Mouse (Mus musculus) cerebellum, adult (tissue): Measurements from ENCODE around the gene Hk1.

Experiments used
- ATAC-seq: cut with Nextera tagmentation; 2 replicates; pipeline ENCODE4 v1.9.2; 2017; ENCODE audit warnings: mild to moderate bottlenecking, moderate library complexity, mixed read lengths; ENCODE audit not compliant: insufficient number of reproducible peaks, low FRiP score, low TSS enrichment

The Hk1 gene

DNA sequence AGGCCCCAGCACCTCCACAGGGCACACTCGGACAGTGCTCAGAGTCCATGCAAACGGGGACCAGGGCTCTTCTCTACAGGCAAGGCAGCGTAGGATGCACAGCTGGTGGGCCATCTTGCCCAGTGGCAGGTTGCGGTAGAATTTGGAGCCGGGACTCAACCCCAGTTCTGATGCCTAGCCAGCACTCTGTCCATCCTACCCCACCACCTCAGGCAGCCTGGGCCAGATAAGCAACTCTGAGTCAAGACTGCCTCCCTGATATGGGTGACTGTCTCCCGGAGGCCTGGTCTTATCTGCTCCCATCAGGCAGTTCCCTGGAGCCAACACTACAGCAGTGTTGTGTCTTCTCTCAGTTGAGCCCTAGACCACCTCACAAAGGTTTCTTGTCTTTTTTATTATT lies 37.2 kb downstream of the Hk1 start:
- no peak for ATAC-seq

DNA sequence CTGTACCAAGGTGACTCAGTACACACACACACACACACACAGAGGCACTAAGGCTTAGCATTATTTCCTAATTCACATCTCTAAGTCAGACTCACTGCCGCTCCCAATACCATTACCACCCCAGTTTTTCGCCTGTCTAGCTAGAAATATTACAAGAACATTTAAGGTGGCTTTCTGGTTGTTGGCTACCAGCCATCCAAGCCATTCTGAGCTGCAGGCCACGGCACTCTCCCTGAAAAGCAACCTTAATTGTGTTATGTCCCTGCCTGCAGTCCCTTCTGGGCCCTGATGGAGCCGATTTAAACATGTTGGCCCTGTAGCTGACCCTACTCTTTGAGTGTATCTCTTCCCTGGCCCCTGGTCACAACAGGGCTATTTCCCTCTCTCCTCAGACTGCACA lies 37.8 kb downstream of the Hk1 start:
- no peak for ATAC-seq

DNA sequence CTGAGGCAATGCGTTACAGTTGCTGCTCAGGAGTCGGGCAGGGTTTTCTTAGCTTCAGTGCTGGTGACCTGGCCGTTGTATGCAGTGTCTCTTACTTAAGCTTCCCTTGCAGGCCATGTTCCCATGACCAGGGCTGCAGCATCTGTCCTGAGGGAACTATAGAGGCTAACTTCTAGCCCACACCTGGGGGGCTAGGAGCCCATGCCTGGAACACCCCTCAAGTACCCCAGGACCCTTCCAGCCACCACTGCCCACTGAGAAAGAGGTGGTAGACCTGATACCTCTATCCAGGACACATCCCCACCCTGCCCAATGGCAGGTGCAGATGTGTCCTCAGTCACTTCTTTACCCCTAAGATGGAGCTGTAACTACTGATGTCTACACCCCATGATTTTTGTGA lies 38.7 kb downstream of the Hk1 start:
- ATAC-seq: no peak

DNA sequence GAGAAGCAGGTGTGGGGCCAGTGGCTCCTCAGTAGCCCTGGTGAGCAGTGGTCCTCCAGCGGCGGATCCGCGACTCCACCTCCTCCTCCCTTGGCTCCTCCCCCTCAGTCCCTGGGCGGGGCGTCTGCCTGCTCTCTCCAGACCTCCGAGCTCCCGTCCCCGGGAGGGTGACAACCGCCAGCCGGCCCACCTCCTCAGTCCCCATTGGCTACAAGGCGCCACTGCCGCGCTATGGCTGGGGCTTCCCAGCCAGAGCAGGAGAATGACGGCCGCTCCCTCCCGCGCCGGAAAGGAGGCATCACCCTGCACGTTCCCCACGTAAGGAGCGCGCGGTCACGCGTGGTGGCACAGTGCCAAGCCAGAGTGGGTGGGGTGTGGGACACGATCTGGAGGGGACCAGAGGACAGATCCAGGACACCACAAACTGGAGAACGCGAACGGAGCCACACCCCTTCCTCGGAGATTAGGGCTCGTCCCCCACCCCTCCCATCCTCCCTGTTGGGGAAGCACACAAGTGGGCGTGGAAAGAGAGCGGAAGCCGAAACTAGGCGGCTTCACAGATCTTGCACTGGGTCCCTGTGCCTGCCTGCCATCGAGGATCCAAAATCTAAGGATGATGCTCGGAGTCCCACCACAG lies 39.5 kb downstream of the Hk1 start:
- peak; percentile 93 for ATAC-seq

DNA sequence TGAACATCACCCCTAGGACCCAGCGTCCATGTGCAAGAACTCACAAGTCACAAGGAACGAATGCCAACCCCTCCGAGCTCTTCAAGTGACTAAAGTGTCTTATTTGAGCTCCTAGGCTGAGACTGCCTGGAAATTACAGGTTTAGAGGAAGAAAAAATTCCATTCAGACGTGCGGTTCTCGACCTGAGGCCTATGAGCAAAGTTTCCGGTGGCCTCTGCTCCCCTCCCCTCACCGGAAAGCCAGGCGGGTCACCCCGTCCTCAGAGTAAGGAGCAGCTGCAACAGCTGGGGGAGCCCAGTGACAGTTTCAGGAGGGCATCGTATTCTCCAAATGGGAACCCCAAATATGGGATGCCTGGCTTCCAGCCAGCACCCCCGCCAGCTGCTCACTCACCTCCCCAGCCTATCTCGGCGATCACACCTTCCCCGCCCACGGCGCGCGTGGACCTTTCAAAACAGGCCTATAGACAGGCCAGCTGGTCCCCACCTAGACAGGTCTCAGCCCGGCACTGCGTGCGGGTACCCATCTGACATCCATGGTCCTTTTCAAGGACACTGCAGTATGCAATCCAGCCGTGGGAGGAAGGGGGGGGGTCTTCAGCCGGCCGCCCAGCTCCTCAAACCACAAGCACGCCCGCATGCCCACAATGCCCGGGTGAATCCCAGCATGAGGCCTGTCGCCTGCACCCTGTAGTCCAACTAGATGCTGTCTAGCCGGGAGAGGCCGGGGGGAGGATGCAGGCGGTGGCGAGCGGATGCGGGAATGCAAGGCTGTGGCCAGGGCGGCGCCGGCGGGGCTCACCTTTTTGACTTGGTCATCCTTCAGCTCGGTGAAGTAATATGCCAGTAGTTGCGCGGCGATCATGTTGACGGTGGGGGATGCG lies 40.3 kb downstream of the Hk1 start:
- peak; percentile 37; the same call in 1 of the 2 replicates for ATAC-seq

DNA sequence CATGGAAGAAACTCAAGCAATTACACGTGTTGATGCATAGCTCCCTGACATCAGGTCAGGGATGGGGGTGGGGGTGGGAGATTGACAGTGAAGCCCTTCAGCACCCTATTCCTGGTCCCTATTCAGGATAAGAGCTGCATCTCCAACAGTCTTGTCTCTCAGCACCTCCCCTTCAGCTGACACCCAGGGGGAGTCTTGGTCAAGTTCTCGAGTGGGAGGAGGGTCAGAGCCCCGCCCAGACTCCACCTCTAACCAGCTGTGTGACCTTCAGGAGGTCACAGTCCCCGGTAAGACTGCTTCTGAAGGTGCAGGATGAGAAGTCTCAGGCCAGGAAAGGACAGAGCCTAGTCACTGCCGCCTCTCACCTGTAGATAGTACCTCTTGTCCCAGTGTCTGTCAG lies 41.1 kb downstream of the Hk1 start:
- no peak for ATAC-seq

DNA sequence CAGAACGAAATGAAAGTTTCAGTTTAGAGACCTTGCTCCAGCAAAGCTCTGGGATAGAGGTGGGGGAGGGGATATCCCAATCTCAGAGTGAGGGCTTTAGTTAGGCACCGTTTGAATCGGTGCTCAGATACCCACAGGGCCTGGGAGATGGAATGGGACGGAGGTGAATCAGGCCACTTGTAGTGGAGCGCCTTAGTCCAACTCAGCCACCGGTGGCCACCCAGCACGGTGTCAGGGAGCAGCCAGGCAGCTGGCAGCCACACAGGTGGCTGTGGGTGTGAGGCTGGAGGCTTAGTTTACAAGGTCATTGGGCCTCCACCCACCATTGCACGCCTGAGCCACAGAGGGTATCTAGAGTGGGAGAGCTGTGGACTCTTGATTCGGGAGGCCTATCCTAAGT lies 41.5 kb downstream of the Hk1 start:
- no peak for ATAC-seq

DNA sequence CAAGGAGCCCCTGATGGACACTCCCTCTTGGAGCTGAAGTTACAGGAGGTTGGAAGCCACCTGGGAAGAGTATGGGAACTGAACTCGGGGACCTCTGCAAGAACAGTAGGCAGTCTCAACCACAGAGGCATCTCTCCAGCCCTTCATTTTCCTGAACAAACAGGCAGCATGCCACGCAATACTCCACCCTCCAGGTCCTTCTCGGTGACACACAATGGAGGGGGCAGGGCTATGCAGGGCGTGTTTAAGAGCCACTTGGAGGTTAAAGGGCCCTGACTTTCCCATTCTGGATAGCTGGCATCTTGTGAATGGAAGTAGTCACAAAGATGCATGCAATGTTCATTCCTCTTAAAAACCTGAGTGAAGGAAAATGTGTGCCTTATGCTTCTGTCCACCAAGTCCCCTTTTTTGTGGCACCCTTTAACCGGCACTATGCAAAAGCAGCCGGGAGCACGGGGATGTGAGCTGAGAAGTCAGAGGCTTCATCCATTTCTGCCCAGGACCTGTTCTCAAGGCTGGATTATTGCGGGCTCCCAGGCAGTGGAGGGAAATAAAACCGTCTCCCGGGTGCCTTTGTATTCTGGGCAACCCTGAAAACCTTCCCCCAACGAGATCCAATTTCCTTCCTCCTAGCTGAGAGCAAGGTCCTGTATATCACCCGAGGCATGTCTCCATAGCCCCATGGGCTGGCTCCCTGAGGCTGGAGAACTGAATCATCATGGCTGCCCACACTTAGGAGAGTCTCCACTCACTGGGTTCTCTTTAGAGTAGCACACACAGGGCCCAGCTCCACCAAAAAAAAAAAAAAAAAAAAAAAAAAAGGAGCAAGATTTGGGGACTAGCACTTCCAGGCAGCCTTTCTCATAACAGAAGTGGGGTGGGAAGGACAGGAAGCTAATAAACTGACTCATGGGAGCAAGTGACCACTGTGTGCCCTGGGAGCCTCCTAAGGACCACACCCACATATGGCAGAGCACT lies 42.8 kb downstream of the Hk1 start:
- ATAC-seq: no peak

DNA sequence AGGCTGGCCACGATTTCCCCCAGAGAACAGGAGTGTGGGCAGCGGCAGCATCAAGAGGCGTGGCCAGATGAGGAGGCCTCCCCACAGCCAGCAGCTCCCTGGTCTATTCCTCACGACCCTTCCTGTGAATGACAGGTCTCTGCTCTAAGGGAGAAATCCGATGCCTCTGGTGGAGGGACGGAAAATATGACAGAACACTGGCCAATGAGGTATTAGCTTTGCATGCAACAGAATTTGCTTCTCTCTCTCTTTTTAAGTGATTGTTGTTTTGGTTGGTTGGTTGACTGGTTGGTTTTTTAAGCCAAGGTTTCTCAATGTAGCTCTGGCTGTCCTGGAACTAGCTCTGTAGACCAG lies 44.3 kb downstream of the Hk1 start:
- no peak for ATAC-seq

DNA sequence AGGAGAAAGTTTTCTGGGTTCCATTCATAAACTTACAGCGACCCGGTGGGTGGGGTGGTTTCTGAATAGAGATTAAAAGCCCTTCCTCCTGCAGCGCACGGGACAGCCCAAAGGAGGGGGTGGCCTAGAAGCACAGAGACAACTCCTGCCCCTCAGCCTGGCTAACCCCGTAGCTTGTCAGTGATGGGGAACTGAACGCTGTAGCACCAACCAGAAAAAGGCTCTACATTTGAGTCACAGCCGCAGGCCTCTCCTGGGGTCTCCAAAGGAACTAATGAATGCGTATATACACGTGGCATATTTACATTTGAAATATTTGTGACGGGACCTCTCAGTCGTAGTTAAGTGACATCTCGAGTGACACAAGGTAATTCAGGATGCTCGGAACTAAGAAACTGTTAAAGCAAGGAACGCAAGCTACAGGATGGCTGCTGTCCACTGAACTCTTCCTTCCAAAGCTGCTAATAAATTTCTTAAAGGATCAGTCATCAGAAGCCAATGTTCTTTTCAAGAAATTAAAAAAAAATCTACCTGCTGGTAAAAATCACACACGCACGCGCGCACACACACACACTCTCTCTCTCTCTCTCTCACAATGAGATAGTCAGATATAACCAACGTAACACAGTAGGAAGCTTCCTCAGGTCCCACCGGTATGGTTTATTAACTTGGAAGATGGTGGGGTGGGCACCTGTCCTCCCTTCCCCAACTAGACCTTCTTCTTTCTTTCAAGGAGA lies 44.9 kb downstream of the Hk1 start:
- no peak for ATAC-seq

DNA sequence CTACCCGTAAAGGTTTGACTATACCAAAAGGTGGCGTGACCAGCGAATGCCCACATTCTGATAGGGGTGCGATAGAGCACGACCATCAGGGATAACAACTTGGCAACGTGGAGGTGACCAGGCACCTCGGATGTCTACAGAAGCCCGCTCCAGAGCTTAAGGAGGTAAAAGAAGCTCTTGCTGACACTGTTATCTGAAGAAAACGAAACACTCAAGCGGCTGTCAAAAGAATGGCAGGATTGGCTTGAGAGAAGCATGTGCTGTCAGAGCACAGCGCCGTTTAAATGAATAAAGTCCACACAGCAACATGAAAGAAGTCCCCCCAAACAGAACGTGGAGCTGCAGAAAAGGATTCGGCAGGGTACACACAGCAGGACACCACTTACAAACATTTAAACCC lies 46.4 kb downstream of the Hk1 start:
- ATAC-seq: no peak

DNA sequence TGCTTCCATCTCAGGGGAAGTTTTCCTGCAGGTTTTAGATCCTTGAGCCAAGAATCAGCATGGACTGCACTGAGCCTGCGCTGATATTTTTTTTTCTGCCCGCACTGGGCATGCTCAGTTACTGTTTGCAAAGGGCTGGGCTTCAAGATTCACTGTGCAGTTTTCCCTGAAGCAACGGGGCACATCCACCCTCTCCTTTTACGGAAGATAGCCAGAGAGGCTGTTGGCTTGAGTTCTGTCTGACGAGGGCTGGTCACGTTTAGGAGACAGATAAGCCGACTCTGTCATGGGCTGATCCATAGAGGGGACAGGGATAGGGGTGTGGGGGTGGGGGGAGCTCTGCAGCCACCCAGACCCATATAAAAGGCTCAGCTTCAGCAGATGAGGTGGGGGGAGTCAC lies 47.2 kb downstream of the Hk1 start:
- peak; percentile 72 for ATAC-seq

DNA sequence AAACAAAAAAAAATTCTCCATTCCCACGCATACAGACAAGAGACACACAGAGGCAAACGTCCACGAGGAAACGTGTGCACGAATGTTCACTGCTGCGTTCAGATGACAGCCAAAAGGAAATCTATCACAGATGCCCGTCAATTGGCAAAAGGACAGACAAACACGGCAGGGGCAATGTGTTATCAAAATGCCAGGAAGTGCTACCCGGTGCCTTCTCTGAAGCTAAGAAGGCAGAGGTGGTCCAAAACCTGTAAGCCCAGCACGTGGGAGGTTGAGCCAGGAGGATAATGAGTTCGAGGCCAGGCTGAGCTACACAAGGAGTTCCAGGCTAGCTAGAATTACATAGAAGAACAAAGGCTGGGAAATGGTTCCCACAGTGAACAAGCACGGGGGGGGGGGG lies 47.9 kb downstream of the Hk1 start:
- ATAC-seq: no peak

DNA sequence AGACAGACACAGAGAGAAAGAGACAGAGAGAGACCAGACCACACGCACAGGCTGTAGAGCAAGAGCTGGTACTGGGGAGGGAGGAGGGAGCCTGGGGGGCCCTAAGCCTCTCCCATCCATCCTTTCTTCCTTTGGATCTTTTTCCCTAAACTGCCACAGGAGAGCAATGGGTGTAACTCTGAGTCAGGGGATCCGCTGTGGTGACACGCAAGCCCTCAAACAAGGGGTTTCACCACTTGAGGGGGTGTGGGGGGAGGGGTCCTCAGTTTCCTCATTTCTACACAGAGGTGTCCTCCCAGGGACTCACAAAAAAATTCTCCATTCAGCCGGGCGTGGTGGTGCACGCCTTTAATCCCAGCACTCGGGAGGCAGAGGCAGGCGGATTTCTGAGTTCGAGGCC lies 48.4 kb downstream of the Hk1 start:
- no peak for ATAC-seq

DNA sequence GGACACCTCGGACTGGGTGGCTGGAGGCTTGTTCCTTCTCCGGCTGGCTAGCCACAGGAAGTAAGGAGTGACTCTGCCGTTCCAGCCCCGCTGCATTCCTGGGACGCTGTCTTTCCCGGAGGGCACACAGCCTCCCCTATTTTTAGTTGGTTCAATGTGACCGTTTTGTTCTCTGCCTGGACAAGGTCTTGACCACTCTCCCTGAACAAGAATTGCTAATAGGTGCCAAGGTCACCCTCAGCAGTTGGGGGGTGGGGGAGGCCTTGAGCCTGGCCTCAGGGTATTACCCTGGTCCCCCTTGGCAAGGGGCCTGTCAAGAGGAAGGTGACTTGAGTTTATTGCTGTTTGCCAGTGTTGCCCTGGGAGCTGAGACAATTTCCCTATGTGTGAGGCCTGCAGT lies 49.9 kb downstream of the Hk1 start:
- ATAC-seq: no peak

DNA sequence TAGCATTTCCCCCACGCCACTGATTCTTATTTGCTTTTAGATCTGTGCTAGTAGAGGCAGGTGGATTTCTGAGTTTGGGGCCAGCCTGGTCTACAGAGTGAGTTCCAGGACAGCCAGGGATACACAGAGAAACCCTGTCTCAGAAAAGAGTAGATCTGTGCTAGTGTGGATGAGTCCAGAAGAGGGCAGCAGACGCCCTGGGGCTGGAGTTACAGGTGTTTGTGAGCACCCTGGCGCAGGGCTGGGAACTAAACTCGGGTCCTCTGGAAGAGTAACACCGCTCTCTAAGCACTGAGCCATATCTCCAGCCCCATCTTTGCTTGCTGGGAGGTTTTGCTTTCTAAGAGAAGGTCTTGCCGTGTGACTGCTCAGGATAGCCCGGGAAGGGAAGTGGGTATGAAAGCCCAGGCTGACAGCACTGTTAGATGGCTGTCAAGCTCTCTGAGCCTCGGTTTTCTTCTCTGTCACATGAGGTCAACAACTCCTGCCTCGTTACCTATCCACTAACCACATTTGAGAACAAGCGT lies 50.8 kb downstream of the Hk1 start:
- no peak for ATAC-seq

DNA sequence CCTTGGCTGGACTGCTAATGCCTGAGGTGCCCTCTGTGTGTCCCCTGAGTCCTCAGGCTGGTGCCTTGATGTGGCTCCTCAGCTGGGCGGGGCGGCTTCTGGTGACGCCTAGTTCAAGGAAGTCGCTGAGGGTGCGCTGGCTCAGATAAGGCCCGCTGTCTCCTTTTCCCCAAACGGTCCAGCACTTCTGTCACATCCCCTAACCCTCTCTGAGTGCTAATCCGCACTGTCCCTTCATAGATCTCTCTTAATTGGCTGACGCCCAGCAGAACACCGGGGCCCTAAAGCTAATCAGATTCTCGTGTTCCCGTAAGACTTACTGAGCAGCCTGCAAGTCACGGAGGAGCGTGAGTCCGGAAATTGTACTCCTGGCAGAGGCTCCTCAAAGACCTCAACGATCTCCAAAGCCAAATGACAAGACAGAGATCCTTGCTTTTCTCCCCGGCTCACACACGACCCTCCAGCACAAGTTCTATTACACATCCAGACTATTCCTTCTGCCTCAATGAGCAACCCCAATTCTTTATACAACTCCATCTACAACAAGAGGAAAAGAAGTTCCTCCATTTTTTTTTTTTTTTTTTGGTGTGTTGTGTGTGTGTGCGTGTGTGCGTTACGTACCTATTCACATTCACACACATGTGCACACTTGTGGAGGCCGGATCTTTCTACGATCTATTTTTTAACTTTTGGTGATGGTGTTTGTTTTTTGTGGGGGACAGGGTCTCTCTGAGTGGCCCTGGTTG lies 52.0 kb downstream of the Hk1 start:
- 0 out of 2 replicates have a peak, but pooled peaks have one; percentile 42 for ATAC-seq

DNA sequence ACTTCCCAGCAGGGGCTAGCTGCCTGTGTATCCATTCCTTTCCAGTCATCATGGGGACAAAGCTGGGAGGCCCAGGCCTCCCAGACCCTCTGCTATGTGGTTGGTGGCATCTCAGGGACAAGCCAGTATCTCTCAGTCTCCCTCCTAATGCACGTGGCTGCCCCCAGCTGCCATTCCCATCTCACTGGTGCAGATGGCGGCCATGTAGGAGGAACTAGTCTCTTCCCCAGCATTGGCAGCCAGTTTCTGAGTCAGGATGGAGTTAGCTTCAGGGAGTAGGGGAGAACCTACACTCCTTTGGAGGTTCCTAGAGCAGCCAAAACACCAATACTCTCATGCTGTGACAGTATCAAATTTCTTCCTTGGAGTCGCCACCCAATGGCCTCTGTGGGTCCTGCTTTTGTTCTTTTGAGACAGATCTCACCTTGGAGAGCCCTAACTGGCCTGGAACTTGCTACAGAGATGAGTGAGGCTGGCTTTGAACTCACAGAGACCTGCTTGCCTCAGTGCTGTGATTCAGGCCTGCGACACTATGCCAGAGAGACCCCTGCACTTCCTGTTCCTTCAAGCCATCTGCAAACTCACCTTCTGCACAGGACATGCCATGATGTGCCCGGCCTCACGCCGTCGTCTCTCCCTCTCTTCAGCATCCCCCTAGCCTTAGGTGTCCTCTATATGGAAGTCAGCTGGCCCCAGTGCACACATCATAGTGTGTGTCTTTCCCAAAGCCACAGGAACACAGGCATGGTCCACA lies 52.7 kb downstream of the Hk1 start:
- ATAC-seq: no peak

DNA sequence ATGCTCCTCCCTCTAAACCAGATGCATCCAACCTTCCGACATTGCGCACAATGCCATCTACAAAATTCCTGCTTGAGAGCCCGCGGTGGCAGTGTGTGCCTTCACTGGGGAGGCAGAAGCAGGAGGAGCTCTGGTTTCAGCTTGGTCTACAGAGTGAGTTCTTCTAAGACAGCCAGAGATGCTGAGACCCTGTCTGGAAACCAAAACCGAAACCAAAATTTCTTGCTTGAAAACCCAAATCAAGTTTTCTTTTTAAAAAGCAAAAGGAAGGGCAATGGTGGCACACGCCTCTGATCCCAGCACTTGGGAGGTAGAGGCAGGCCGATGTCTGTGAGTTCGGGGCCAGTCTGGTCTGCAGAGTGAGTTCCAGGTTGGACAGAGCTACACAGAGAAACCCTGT lies 53.7 kb downstream of the Hk1 start:
- ATAC-seq: no peak
